Mouse (Mus musculus) retina, postnatal 1 day (tissue): ENCODE results near the gene Eda.
"Not testable (repeated sequence)": the region's sequence is repeated elsewhere in the genome, so short reads cannot be mapped to it uniquely, and the experiment has no call there.

Source experiments
- DNase-seq: peaks from one replicate; pipeline ENCODE4 v3.0.0-alpha.2; 2012

Eda gene

GRCm38 (mm10) chrX:100428693-100429092 lies 453.3 kb downstream of the Eda start, which contains the start of gene Otud6a:
TSS of gene Otud6a (plus strand) at chrX:100429013.
- no peak for DNase-seq

- DNase-seq, result no peak
Observed at GRCm38 (mm10) chrX:100432311-100432710, 456.9 kb downstream of the Eda start.

GRCm38 (mm10) chrX:100442617-100443016 lies 467.2 kb downstream of the Eda start, which contains the start of gene Awat2:
TSS of gene Awat2 (minus strand) at chrX:100442717.
- not testable (repeated sequence) for DNase-seq

GRCm38 (mm10) chrX:100443532-100443931 lies 468.1 kb downstream of the Eda start:
- no peak for DNase-seq
